Mouse (Mus musculus): ENCODE results near the gene Exo5. TPM values are rescaled to one million over a fixed set of nuclear protein-coding genes. Genes with fewer than 3 reads are reported as not detected.

Exo5 gene
- total RNA-seq, 2 experiments from 2014 or later, result 1.4 TPM

DNA sequence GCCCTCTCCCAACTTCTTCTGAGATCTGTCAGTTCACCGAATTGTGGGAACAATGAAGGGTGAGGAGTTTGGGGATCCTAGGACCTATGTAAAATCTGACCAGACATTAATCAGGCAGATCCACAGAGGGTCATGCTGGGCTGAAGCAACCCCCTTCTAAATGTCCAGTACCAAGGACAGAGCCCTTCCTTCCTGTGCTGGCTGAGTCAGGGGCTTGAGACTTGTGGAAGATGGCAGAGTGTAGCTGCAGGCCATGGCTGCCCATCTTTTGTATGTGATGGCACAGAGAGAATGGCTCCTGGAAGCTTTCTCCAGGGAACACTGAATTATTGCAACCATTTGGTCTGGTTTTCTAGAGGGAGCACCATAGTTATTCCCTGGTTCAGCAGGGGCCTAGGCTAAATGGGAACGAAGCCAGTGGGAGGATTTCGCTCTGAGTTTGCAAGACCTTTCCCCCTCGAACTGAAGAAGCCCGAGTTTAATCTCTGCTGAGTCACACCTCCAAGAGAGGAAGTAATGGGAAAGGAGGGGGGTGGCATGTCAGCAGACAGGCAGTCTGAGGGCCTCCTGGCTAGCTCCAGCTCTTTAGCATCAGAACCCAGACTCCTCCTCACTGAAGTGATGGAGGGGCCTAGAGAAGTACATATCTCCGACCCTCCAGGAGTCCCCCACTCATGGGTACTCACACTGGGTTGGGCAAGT lies 43.9 kb downstream of the Exo5 start:
- intact Hi-C loops (cut with DNase I), result loop anchor here (10.0 kb wide), 2 partner anchors 126 to 296 kb away; partner anchors contain the start of gene Gm8439
- DNase-seq, result no peak

GRCm38 (mm10) chr4:120879386-120879785 lies 45.4 kb downstream of the Exo5 start:
- intact Hi-C loops (cut with DNase I), result no loop called here
- DNase-seq, result no peak

DNA sequence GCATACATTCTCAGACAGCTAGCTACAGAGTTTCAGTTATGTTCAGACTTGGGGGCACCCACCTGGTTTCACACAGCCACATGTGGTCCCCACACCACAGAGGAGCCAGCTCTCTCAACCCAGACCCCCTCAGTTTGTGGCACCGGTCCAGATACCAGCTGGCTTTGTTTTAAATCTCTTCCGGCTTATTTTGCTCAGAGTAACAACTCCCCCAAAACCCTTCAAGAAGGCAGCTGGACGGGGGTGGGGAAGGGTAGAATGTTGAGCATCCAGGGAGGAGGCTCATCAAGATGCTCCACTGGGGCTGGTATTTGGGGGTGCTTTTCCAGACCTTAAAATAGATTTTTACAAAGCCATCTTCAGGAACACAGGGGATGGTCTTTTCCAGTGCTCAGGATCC lies 46.1 kb downstream of the Exo5 start:
- DNase-seq, result no peak
- intact Hi-C loops (cut with DNase I), result no loop called here

DNA sequence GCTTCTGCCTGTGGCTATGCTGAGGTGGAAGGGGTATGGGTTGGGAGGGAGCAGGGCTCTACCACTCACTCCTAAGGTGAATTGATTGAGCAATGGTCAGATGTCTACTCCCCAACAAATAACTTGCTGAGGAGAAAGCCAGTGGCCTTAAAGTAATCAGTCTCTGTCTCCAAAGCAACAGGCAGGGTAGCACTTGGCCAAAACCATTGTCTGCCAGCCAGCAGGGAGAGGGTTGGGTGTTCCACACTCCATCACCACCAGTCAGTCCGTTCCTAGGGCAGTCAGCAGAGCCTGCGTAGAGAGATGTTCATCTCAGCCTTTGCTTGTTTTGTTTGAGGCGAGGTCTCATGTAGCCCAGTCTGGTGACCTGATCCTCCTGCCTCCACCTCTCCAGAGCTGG lies 48.9 kb downstream of the Exo5 start:
- no peak for DNase-seq
- intact Hi-C loops (cut with DNase I), result no loop called here

Small RNA genes within 50 kb of the gene (microRNA-seq; reads per million reads assigned to microRNA genes)
- 0 to 0.36 reads per million in 2 experiments for gene Mir7015

Other genes starting within 250 kb of the Exo5 start
- gene Kcnq4, start 176.4 kb downstream of the Exo5 start, total RNA-seq (2021), result 10 to 100 TPM; 18.6 to 18.9 TPM
- 10 to 100 TPM; 37.9 to 40.1 TPM for gene Nfyc, start 93.4 kb downstream of the Exo5 start, total RNA-seq (2021)
- under 1 TPM in 1 of 2 experiments, not detected in 1; 0.05 TPM for gene Rims3, start 70.2 kb downstream of the Exo5 start, total RNA-seq (2021)
- under 1 TPM; 0.48 to 0.59 TPM for gene Zfp69, start 26.7 kb upstream of the Exo5 start, total RNA-seq (2021)
- 10 to 100 TPM; 13.7 to 14.4 TPM for gene Smap2, start 92.2 kb upstream of the Exo5 start, total RNA-seq (2021)
- under 1 TPM; 0.23 to 0.54 TPM for gene Col9a2, start 114.4 kb upstream of the Exo5 start, total RNA-seq (2021)
- 10 to 100 TPM; 15.7 to 16.1 TPM for gene Zmpste24, start 173.2 kb upstream of the Exo5 start, total RNA-seq (2021)
- gene Tmco2, start 184.2 kb upstream of the Exo5 start, total RNA-seq (2021), result not detected

Measured in gastrocnemius, postnatal 36 days (tissue).